Mouse (Mus musculus): ENCODE data around the gene Ppp1r10.

DNA sequence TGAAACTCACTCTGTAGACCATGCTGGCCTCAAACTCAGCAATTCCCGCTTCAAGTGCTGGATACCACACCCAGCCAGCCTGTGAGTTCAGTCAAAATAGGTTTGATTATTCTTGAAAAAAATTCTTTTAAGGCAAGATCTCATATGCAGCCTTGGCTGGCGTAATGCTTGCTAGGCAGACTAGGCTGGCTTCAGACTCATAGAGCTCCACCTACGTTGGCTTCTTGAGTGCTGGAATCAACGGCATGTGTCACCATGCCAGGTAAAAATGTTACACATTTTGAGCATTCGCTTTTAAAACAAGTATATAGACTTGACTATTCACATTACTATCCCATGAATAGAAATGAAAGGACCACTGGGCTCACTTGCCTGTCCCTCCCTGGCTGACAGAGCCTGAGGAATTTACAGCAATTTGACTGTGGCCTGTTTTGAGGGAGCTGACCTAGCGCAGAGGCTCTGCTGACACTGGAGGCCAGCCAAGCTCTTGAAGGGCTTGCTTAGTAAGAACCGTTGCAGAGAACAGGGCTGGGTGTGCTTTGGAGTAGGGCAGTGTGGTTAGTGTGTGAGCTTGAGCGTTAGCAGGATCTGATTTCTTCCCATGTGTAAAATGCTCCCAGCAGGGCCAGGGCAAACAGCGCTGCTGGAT, 12.8 kb upstream of the Ppp1r10 start:
- no peak for TF ChIP-seq CTCF (IDR thresholded peaks at IDR 0.05; ENCODE audit: low read depth)
- TF ChIP-seq EP300 (IDR thresholded peaks at IDR 0.05; ENCODE audit: low read depth): no peak

Data from heart, postnatal 0 days (tissue).